Mouse (Mus musculus): ENCODE measurements around the gene Tmtc2.

The Tmtc2 gene

DNA sequence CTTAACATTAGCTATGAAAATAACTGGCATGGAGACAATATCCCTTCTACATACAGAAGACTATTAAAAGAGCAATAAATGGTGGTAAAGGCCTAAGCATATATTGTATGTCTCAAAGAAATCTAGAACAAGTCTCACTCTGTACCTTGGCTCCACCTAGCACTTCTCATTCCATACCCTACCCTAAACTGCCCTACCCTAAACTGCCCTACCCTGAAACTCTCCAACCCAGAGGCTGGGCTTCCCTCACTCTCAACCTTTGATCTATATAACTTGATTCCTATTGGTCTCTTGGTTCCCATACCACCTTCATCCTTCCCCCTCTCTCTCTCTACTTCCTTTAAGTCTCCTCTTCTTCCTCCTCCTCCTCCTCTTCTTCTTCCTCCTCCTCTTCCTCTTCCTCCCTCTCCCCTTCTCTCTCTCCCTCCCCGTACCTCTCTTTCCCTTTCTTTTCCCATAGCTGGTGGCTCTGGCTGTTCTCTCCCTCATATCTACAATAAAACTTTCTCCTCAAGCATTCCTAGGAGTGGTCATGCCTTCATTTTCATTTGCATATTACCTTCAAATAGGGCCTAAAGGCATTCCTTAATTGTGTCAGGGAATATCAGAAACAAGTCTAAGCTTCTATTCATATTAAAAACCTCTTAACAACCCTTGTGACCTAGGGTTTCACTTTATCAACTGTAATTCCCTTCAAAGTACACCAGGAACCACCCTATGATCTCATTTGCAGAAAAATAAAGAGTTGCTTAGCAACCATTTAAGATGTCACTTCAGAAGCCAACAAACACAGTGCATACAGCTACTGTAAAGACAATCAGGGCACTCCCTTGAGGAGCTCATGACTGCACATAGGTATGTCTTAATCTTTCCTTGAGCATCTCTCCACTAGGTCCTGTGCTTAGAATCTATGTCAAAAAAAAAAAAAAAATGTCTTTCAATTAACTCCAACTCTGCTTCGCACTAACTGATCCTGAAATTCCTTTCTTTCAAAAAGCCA is 29.9 kb downstream of the Tmtc2 start:
- no peak for DNase-seq (ENCODE audit: low spot score in 2 of 2)

DNA sequence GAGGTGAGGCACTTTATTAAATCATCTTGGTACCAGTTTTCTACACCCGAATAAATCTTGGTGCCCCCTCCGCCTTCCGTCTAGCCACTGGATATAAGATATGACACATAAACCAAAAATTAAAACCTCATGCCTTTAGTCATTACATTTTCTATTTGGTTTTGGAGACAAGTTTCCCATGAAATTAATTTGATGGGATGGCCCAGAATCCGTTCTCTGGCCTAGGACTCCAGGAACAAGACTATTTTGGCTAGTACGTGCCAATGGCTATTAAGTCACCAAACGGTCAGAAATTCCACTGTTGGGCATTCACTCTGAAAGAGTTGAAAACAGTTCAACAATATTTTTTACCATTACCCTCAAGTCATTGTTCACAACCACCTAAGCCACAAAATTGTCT is 32.2 kb downstream of the Tmtc2 start:
- DNase-seq (ENCODE audit: low spot score in 2 of 2) = no peak

DNA sequence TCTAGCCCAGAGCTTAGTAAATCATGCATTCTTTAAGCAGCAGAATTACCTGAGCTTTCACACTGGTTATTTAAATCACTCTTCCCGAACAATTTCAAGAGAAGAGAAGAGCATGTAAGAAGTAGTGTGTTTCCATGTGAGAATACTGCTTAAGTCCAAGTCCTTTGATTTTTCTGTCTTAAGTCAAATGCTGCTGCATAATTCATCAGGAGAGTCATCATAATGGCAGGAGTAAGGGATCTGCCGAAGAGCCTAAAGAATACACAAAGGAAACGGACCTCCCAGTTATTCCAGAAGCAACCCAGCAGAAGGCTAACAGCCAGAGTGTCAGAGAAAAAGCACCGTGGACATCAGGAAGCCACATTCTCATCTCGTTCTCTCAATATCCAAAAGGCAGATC is 34.6 kb downstream of the Tmtc2 start:
- DNase-seq (ENCODE audit: low spot score in 2 of 2) = no peak

DNA sequence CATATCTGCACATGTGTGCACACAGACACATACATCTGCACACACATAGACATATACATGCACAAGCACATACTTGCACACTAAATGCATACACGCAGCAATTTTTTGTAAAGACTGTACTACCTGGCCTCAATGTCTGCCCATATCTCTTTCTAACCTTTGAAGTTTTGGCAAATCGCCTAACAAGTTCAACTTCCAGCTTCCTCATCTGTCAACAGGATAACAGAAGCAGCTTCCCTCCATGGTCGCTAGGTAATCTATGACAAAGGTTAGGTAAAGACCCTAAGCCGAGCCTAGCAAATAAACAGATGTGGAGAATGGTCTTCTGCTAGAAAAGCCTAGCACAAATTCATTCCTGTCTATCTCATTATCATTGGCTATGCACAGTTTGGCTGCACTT is 37.3 kb downstream of the Tmtc2 start:
- DNase-seq (ENCODE audit: low spot score in 2 of 2) = no peak

DNA sequence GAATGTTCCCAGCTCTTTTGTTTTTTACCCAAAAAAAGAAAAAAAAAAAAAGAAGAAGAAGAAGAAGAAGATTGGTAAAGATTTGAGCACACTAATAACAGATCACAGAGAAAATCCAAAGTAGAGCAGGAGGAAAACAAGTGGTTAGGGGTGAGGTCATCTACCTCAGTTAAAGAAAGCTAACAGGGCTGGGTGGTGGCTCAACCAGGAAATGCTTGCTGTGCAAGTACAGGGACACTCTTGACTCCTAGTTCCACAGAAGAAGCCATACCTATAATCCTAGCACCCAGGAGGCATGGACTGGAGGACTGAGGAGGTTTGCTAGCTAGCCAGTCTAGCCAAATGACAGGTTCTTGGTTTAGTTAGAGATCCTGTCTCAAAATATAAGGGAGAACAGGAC is 38.4 kb downstream of the Tmtc2 start:
- no peak for DNase-seq (ENCODE audit: low spot score in 2 of 2)

DNA sequence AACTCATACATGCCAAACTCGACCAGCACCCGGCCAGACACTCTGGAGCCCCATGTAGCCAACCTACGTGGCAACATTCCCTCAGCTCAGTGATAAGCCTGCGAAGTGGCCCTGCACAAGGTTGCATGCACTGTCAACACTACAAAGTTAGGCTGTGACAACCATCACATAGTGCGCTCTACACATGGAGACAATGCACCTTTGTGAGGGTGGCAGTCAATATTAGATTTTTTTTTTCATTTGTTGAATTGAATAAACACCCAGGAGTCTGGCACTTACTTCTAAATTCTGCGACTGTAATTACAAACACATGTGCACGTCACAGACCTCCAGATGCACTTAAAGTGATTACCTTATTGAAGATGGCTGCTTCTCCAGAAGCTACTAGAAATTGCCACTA is 41.5 kb downstream of the Tmtc2 start:
- DNase-seq (ENCODE audit: low spot score in 2 of 2) = no peak

DNA sequence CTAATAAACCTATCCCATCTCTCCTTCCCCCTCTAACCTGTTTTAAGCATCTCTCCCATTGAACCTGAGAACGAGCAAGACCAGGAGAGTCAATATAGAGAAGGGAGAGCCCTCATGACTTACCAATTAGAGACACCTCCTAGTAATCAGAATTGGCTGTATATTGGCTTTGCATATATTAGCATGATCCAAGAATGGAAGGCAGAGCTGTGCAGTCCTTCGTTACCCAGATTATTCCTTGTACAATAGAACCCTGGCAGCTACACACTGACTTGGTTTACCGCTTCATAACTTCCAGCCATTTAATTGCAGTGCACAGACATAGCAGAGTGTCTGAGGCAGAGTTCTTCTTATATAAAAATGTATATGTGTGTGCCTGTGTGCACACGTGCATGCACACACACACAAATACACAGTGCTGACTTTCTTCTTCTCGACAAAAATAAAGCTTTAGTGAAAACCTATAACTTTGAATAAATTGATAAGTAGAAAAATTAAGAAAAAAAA is 42.2 kb downstream of the Tmtc2 start:
- DNase-seq (ENCODE audit: low spot score in 2 of 2) = no peak

DNA sequence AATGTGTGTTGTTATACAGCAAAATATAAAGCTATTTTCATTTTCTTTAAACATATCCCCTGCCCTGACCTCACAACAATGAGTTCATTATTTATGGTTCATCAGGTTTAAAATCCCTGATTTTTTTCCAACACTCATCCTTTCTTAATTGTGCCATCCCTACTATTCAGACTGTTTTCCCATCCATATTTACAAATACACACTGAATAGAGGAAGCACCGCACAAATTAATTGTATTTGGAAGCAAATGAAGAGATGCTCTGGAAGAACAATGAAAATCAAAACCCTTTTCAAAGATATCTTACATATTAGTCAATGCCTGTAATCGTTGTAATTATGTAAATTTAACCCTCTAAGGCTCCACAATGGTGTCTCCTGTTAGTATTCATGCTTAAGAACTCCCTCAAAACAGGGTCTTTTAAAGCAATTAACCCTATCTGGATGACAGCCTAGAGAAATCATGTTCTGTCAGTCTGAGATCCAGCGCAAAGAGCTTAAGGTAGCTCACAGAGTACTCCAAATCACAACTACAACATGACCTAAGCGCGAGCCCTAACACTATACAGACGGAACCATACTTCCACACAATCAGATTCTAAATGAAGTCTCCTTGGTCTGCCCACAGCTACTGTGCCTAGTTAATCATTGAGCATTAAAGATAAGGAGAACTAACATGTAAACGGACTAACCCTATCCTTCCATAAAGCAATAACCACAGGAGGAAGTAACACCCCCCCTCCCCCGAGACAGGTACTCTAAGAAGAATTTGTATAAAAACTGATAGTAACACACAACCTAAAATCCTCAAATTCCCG is 43.0 kb downstream of the Tmtc2 start:
- DNase-seq (ENCODE audit: low spot score in 2 of 2) = no peak

DNA sequence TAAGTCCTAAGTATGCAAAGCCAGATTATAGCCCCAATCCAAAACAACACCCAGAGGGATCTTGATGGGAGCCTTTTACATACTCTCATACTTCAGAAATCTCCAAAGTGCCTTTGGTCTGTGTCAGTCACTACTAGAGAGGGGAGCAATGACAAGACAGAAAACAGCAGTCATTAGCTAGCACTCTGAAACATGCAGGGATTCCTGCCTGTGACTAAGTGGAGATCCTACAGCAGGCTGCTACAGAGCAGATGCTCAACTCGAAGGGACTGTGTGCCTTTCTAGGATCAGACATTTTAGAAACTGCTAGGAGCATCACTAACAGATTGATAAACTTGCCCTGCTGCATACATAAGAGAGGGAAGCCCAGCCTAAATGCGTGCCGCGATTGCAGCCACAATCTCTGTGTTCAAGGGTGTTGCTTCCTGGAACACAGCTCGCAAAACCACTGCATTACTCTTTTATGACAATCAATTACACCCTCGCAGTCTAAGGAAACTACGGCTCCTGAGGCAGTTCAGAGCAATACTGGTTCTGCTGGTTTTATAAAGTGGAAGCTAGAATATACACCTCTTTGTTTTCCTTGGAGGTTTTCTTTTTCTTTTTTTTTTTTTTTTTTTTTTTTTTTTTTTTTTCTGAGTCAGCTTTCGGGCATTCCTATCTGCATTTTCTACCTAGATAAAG is 50.7 kb downstream of the Tmtc2 start:
- DNase-seq (ENCODE audit: low spot score in 2 of 2) = no peak

DNA sequence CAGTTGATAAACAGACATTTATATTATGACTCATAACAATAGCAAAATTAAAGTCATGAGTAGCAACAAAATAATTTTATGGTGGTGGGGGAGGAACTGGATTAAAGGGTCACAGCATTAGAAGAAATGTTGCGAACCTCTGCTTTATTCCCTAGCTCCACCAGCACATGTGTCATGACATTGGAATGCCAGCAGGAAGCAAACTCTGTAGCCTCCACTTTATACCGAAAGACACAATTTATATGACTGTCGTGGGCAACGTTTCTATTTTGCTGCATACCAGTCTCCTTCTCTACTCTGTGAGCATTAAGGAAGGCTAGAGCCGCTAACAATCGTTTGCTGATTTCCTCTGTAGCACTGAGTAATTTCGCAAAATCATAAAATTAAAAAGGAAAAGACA is 51.8 kb downstream of the Tmtc2 start:
- DNase-seq (ENCODE audit: low spot score in 2 of 2) = no peak

DNA sequence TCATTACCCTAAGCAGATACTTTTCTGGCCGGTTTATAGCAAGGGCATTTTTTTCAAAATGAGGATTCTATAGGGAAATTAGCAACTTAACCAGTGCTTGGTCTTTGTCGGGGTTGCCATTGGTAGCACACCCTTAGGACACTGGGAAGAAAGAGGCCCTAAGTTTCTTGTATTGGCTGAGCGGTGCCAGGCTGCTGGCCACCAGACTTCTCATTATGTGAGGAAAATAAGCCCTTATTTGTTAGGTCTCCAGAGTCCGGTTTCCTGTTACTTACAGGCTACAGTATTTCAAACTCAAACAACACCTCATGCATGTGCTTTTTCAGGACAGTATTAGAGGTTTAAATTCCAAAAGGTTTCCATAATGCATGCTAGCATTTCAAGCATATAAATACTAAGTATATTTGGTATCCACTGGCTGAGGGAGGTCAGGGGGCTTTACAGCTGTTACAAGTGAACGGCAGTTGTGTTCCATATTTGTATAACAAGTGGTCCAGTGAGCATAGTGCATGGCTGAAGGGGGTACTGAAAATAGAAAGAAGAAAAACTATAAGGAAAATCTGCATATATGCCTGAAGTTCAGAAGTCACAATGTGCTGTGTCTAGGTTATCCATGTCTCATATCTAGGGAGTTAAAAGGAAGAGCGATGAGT is 55.0 kb downstream of the Tmtc2 start:
- no peak for DNase-seq (ENCODE audit: low spot score in 2 of 2)

DNA sequence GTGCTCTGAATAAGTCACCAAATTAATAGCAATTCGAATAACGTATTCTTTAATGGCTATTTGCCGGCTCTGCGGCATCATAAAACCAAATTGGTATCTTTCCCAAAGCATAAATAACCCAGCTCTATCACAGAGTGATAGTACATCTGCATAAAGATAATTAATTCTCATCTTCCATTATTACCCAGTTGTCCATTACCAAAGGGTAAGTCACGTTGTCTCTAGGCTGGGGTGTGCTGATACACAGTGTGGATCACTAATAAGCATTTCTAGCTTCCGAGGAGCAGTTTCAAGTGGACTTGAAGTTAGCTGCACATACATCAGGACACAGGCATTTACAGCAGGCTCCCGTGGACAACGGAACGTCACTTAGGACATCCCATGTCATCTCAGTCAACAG is 56.1 kb downstream of the Tmtc2 start:
- no peak for DNase-seq (ENCODE audit: low spot score in 2 of 2)

DNA sequence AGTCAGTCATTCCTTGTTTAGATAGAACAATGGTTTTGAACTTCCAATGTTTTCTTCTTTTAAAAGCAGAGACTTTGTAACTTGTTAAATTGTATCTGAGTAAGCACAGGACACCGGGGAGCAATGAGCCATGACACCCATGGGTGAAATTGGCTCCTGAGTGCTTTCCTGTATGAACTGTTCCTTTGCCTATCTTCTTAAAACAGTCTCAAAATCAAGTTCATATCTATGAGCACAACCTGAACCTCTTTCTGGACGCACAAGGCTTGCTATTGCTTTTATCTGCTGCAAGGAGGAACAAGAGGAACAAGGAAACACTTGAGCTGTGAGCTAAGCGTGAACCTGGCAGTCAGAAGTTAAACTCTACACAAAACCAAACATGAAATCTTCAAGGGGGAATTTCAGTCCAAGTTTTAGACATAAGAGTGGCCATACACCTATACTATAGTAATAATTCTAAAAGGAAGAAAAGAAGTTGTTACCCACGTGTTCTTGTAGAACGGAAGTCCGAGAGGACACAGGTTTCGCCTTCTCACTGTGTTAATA is 60.4 kb downstream of the Tmtc2 start:
- DNase-seq (ENCODE audit: low spot score in 2 of 2) = no peak

DNA sequence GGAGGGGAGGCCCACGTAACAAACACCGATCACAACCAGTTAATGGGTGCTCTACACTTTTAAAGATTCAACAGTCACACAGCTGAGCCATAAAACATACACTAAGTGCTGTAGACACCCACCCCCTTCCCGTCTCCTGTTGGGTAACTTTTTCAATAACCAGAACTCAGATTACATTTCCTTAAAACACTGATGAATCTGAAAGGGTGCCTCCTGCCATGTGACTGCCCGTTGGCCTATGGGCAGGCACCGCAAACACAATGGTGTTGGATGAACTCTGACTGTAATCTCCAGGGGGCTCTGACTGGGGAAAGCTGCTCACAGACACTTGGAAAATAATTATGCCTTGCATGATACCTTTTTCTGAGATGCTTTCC is 64.4 kb downstream of the Tmtc2 start:
- DNase-seq (ENCODE audit: low spot score in 2 of 2) = no peak

DNA sequence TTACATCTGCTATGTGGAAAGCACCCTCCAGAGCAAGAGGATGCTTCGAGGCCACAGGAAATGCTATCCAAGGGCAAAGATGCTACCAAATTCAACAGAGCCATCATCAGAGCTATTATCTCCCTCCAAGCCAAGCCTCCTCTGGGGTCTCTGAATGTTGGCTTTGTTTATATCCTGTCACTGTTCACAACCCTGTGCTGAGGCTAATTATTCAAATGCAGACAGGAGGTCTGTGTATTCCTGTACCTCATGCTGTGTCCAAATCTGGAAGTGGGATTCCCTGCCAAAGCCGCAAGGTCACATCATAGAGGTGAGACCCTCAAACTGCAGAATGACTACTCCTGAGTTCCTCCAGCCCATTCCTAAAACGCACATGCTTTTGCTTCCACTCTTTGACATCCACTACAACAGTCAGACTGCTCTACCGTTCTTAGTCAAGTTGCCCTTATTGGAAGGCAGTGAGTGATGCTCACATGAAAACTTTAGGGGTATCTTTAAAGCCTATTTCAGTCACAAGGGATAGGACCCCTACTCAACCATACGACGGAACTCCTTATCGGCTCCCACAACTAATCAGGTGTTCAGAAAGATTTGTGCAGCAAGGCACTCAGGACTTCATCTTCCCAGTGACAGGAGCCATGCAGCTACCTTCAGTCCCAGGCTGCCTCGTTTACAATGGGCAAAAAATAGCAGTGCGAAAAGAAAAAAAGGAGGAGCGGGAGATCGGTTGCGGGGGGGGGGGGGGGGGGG is 64.9 kb downstream of the Tmtc2 start:
- DNase-seq (ENCODE audit: low spot score in 2 of 2) = no peak

DNA sequence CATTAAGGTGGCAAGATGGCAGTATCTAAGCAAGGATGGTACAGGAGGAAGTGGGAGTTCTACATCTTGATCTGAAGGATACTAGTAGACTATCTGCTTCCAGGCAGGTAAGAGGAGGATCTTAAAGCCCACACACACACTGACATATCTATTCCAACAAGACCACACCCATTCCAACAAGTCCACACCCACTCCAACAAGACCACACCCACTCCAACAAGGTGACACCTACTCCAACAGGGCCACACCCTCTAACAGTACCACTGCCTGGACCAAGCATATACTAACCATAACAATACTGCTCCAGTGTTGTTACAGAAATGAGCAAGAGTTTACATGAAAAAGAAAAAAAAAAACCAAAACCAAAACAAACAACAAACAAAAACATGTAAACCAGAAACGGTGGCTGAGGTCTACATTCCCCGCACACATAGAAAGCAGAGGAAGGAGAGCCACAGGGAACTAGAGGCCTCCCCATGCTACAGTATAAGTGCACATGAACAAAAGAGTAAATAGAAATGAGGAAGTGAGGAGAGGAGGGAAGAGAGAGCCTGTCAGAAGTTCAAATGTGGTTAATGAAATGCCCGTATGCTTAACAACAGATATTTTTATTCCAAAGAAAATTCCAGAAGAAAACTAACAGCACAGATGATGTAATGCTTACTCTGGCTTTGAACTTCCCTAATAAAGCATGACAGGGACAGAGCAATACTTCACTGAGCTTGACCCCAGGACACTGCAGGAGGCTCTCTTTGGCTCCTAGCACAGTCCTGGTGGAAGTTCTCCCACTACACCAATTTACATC is 66.1 kb downstream of the Tmtc2 start:
- no peak for DNase-seq (ENCODE audit: low spot score in 2 of 2)

DNA sequence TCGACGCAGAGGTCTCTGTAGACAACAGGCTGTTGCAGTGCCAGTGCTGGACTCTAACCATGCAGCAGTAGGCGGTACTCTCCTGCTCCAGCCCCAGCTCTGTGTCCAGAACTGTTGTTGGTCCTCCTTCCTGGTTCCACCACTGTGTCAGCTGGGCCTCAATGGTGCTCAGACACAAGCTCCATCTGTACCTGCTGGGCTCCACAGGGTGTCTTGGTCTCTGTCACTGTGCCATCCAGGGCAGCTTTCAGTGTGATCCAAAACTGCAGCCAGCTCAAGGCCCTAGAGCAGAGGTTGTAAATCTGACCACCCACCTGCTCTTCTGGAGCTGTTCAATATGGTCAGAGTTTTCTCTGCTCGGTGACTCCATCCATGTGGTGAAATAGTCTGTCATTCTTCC is 68.2 kb downstream of the Tmtc2 start:
- no peak for DNase-seq (ENCODE audit: low spot score in 2 of 2)

DNA sequence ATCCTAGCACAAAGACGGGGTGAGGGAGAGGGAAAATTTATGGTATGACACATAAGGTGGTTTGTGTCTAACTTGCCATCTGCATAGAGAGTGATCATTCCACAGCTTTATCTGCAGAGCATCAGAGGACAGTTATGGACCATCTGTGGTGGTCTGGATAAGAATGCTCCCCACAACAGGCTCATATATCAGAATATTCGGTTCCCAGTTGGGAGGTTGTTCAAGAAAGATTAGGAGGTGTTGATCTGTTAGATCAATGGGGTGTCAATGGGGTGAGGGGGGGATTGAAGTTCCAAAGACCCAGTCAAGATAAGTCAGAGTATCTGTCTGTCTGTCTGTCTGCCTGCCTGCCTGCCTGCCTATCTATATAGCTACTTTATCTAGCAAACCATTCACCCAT is 69.8 kb downstream of the Tmtc2 start:
- no peak for DNase-seq (ENCODE audit: low spot score in 2 of 2)

DNA sequence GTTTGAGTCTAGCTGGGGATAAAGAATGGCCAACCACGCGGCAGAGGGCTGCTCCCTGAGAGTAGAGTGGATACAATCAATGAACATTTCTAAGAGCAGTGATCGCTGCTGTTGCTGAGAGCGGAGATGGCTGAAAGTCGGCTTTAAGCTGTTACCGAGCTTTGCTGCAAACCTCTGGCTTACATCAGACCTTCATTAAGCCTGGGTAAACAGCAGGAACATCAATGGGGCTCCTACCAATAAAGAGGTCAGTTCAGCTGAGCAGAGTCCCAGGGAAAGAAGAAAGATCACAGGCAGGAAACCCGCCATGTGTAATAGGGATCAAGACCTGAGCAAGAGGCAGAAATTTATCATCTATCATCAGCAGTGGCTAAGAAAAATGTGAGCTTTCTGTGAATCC is 72.5 kb downstream of the Tmtc2 start:
- DNase-seq (ENCODE audit: low spot score in 2 of 2) = no peak

DNA sequence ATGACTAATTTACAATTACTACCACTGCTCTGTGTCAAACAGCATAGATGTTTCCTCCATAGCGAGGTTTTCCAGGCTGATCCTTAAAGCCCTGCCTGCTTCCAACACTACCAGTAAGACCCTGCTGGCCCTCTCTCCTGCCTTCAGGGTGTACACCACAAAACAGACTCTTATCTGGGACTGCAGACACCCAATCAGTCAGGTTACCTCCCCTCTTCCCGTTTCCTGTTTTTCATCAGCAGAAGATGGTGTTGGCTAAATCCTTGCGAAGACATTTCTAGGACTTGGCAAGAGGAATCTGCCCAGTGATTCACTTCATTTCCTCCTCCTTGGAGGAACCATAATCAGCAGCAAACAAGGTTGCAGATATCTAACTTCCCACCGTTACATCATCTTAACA is 73.8 kb downstream of the Tmtc2 start:
- DNase-seq (ENCODE audit: low spot score in 2 of 2) = no peak

All from spleen, postnatal 10 days (tissue).